Mouse (Mus musculus): ENCODE data around the gene Slc15a3.

GRCm38 (mm10) chr19:10895016-10895528, 55.5 kb downstream of the Slc15a3 start, which contains the start of gene Prpf19:
- TF ChIP-seq GATA1 (IDR thresholded peaks at IDR 0.05; ENCODE audit: borderline replicate concordance, low read length): no peak
- peak; percentile 88 for TF ChIP-seq FLI1 (IDR thresholded peaks at IDR 0.05; ENCODE audit: low read length)
